ENCODE assay signal across 8 mouse cellular contexts in genomic region chr15:84701947-84702346, GRCm38 (mm10). TPM values are rescaled to one million over a fixed set of nuclear protein-coding genes. Genes with fewer than 3 reads are reported as not detected.
DNase-seq lines count a peak whose midpoint lies in the region; ATAC-seq and TF ChIP-seq lines count a peak whose summit lies in the region.

No protein-coding gene starts in this region.

- no peak overlapping the region for H3K27ac ChIP-seq in hindbrain, embryonic 11.5 days (ENCODE audit: low read depth, low read length)
- H3K27ac ChIP-seq in hindbrain, embryonic 13.5 days: no peak overlapping the region
- H3K27ac ChIP-seq in gastrocnemius, adult 2 months: peak overlapping the region; percentile 72

- H3K4me1 ChIP-seq in hindbrain, embryonic 11.5 days (replicated peaks; ENCODE audit: control insufficient read depth, insufficient read depth, low read length): no peaks in the 10 kb centered on the region
- H3K4me1 ChIP-seq in hindbrain, embryonic 13.5 days (replicated peaks): 0 out of 2 replicates have a peak, but pooled peaks cover 6% of the 10 kb centered on the region

- peak; percentile 81 for TF ChIP-seq CTCF in gastrocnemius, adult 2 months (IDR thresholded peaks at IDR 0.05)

- ATAC-seq in hindbrain, embryonic 11.5 days (ENCODE audit: low FRiP score): no peak
- no peak for ATAC-seq in hindbrain, embryonic 13.5 days (ENCODE audit: low FRiP score)
- no peak for ATAC-seq in erythroid progenitor cell, adult 5-6 weeks (replicated peaks; ENCODE audit: low FRiP score, poor library complexity, severe bottlenecking)

- intact Hi-C loops in gastrocnemius, adult 2 months (cut with DNase I): no loop called here

- DNase-seq in hindbrain, embryonic 11.5 days (ENCODE audit: low spot score): peak; percentile 61
- peak; percentile 67 for DNase-seq in urinary bladder, postnatal 14 days (ENCODE audit: low spot score)
- no peak for DNase-seq in urinary bladder, postnatal 4 days (ENCODE audit: low spot score in 2 of 2)
- DNase-seq in gastrocnemius, adult 2 months: peak; percentile 63
- peak; percentile 65 to 69 for DNase-seq in kidney, postnatal 4 days
- DNase-seq in retina, embryonic 14.5 days (ENCODE audit: low spot score): peak; percentile 77

- H3K27me3 ChIP-seq in hindbrain, embryonic 11.5 days (ENCODE audit: control insufficient read depth, insufficient read depth, low read length): no peaks in the 10 kb centered on the region
- no peaks in the 10 kb centered on the region for H3K27me3 ChIP-seq in hindbrain, embryonic 13.5 days

- WGBS in hindbrain, embryonic 11.5 days: 32% methylated on average over 4 of the region's 4 CpGs
- WGBS in hindbrain, embryonic 13.5 days: 34% methylated on average over 4 of the region's 4 CpGs

- no peak overlapping the region for H3K9ac ChIP-seq in hindbrain, embryonic 11.5 days (ENCODE audit: low read depth, low read length)
- H3K9ac ChIP-seq in hindbrain, embryonic 13.5 days: no peak overlapping the region

- no peaks in the 10 kb centered on the region for H3K9me3 ChIP-seq in hindbrain, embryonic 11.5 days (ENCODE audit: control insufficient read depth, low read length)
- H3K9me3 ChIP-seq in hindbrain, embryonic 13.5 days: no peaks in the 10 kb centered on the region

- no peak overlapping the region for H3K4me3 ChIP-seq in hindbrain, embryonic 11.5 days (ENCODE audit: low read depth, low read length)
- H3K4me3 ChIP-seq in hindbrain, embryonic 13.5 days: no peak overlapping the region
- no peak overlapping the region for H3K4me3 ChIP-seq in gastrocnemius, adult 2 months

- no peak overlapping the region for H3K4me2 ChIP-seq in hindbrain, embryonic 11.5 days (replicated peaks; ENCODE audit: low read depth, low read length)
- no peak overlapping the region for H3K4me2 ChIP-seq in hindbrain, embryonic 13.5 days

- H3K36me3 ChIP-seq in hindbrain, embryonic 11.5 days (ENCODE audit: control insufficient read depth, insufficient read depth, low read length): no peaks in the 10 kb centered on the region
- H3K36me3 ChIP-seq in hindbrain, embryonic 13.5 days: peaks cover 18% of the 10 kb centered on the region

RNA-seq across cellular contexts. Expression of gene Arhgap8, which starts 17.9 kb away (rescaled TPM):
- 2.3 and 2.9 TPM in 2 replicates for polyA plus RNA-seq in hindbrain, embryonic 11.5 days (2014; fragmentation: Nextera tagmentation; extraction: Ambion mirVana)
- polyA plus RNA-seq in hindbrain, embryonic 13.5 days (2015; fragmentation: Nextera tagmentation; extraction: Ambion mirVana): 1.0 TPM in 2 replicates
- under 1 TPM in 1 of 2 experiments, not detected in 1; 0.25 TPM for total RNA-seq in gastrocnemius, adult 2 months (2021)
- not detected in 2 replicates for total RNA-seq in erythroid progenitor cell, adult 5-6 weeks (2015; ENCODE audit: low replicate concordance)
- total RNA-seq in erythroid progenitor cell, adult 5-6 weeks (2017; ENCODE audit: low replicate concordance): not detected in 2 replicates

RNA-seq across cellular contexts. Expression of gene Prr5, which starts 32.5 kb away (rescaled TPM):
- 12.1 and 13.9 TPM in 2 replicates for polyA plus RNA-seq in hindbrain, embryonic 11.5 days (2014; fragmentation: Nextera tagmentation; extraction: Ambion mirVana)
- polyA plus RNA-seq in hindbrain, embryonic 13.5 days (2015; fragmentation: Nextera tagmentation; extraction: Ambion mirVana): 18.3 and 19.6 TPM in 2 replicates
- total RNA-seq in gastrocnemius, adult 2 months (2021): 1 to 10 TPM; 3.0 to 4.3 TPM
- 5.4 TPM in 1 of 2 replicates, not detected in the other for total RNA-seq in erythroid progenitor cell, adult 5-6 weeks (2015; ENCODE audit: low replicate concordance)
- total RNA-seq in erythroid progenitor cell, adult 5-6 weeks (2017; ENCODE audit: low replicate concordance): 0.39 TPM in 1 of 2 replicates, not detected in the other

Comparison
In these comparisons a context has a peak if more than half of its experiments do, and no peak if none do; other contexts are left out.
1. DNase-seq: peak in hindbrain, embryonic 11.5 days (single experiment), urinary bladder, postnatal 14 days (single experiment), gastrocnemius, adult 2 months (single experiment), kidney, postnatal 4 days (2 of 2) and retina, embryonic 14.5 days (single experiment); none in urinary bladder, postnatal 4 days (0 of 2).